Mouse (Mus musculus) ES-Bruce4 (cell line): ENCODE data around the gene Sdc1. TPM values are rescaled to one million over a fixed set of nuclear protein-coding genes. Genes with fewer than 3 reads are reported as not detected.

Experiments used
- H3K27ac ChIP-seq: 2 replicates; pipeline ENCODE4 v1.5.1; 2012; ENCODE audit warnings: low read length, inconsistent platforms; ENCODE audit not compliant: insufficient read depth
- H3K27me3 ChIP-seq: 2 replicates; pipeline ENCODE4 v1.6.1; 2012; ENCODE audit warnings: mild to moderate bottlenecking, low read length, inconsistent platforms; ENCODE audit not compliant: control insufficient read depth, poor library complexity, insufficient read depth, severe bottlenecking
- H3K36me3 ChIP-seq: 2 replicates; pipeline ENCODE4 v1.6.1; 2012; ENCODE audit warnings: inconsistent platforms, mild to moderate bottlenecking, low read length, moderate library complexity; ENCODE audit not compliant: control insufficient read depth, poor library complexity, insufficient read depth, severe bottlenecking
- H3K4me1 ChIP-seq: one replicate; pipeline ENCODE4 v1.8.1; 2011; ENCODE audit warnings: low read length; ENCODE audit not compliant: control insufficient read depth, insufficient read depth
- H3K4me3 ChIP-seq: 2 replicates; pipeline ENCODE4 v1.5.1; 2011; ENCODE audit warnings: low read depth, mild to moderate bottlenecking, low read length
- H3K9ac ChIP-seq: 2 replicates; pipeline ENCODE4 v1.6.1; 2012; ENCODE audit warnings: low read depth, mild to moderate bottlenecking, inconsistent platforms; ENCODE audit not compliant: poor library complexity, severe bottlenecking
- H3K9me3 ChIP-seq: replicated peaks from 2 replicates; pipeline ENCODE4 v1.6.1; 2012; ENCODE audit warnings: mild to moderate bottlenecking, low read length, inconsistent platforms; ENCODE audit not compliant: control insufficient read depth, poor library complexity, insufficient read depth, severe bottlenecking
- CTCF ChIP-seq: IDR thresholded peaks from one replicate; pipeline ENCODE4 v1.8.1; 2011; ENCODE audit warnings: low read depth, low read length
- EP300 ChIP-seq: IDR thresholded peaks from 2 replicates; pipeline ENCODE4 v1.6.1; 2011; ENCODE audit warnings: low read depth, low read length; ENCODE audit not compliant: insufficient read depth
- POLR2A ChIP-seq: IDR thresholded peaks from one replicate; pipeline ENCODE4 v1.8.1; 2011; ENCODE audit warnings: low read length; ENCODE audit not compliant: insufficient read depth
- polyA plus RNA-seq: library from polyadenylated mRNA; stranded (reverse); fragments of >200 nt; gene quantifications from 2 replicates; pipeline ENCODE4 v1.2.4, GENCODE M21; 2011; ENCODE audit warnings: low read depth; ENCODE audit not compliant: missing spikeins, insufficient read depth, insufficient read length

Sdc1 gene
- polyA plus RNA-seq, 1 experiment = 41.8 TPM

GRCm38 (mm10) chr12:8778106-8778505 is 7.0 kb downstream of the Sdc1 start:
- Histone ChIP-seq H3K4me1 (peaks cover 4% of the 10 kb centered on the region), H3K4me3 (no peak overlapping the region), H3K9ac (no peak overlapping the region), H3K27ac (no peak overlapping the region), H3K9me3 (no peaks in the 10 kb centered on the region), H3K27me3 (no peaks in the 10 kb centered on the region), H3K36me3 (no peaks in the 10 kb centered on the region)
- TF ChIP-seq POLR2A = no peak
- no peak for TF ChIP-seq EP300
- TF ChIP-seq CTCF = no peak

DNA sequence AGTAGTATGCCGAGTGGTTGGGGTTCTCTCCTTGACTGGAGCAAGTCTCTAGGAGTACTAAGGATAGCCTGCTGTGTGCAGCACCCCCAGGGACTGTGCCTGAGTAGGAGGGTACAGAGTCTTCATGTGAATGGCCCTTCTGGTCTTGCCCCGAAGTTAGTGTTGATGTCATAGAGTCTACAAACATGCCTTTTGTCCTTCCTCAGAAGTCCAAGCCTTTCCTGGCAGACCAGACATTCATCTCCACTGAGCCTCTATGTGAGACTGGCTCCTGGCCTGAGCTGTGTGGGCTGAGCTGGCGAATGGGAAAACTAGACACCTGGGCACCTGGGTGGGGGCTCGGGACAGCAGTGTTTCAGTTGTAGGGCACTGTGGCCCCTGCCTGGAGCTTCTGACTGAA is 8.7 kb downstream of the Sdc1 start:
- Histone ChIP-seq H3K9ac (no peak overlapping the region), H3K9me3 (no peaks in the 10 kb centered on the region), H3K36me3 (no peaks in the 10 kb centered on the region), H3K4me3 (no peak overlapping the region), H3K27me3 (no peaks in the 10 kb centered on the region), H3K27ac (no peak overlapping the region), H3K4me1 (peaks cover 4% of the 10 kb centered on the region)
- TF ChIP-seq EP300 = no peak
- TF ChIP-seq POLR2A = no peak
- TF ChIP-seq CTCF = no peak

GRCm38 (mm10) chr12:8781121-8781520 is 10.0 kb downstream of the Sdc1 start:
- H3K36me3 ChIP-seq = no peaks in the 10 kb centered on the region
- TF ChIP-seq POLR2A (no peak), EP300 (no peak), CTCF (no peak)
- H3K9me3 ChIP-seq = no peaks in the 10 kb centered on the region
- H3K27ac ChIP-seq = no peak overlapping the region
- peaks cover 4% of the 10 kb centered on the region for H3K4me1 ChIP-seq
- no peaks in the 10 kb centered on the region for H3K27me3 ChIP-seq
- H3K9ac ChIP-seq = no peak overlapping the region
- no peak overlapping the region for H3K4me3 ChIP-seq

GRCm38 (mm10) chr12:8781681-8782378 is 10.7 kb downstream of the Sdc1 start:
- Histone ChIP-seq H3K27me3 (no peaks in the 10 kb centered on the region), H3K9me3 (no peaks in the 10 kb centered on the region), H3K27ac (no peak overlapping the region), H3K9ac (no peak overlapping the region), H3K4me1 (peaks cover 4% of the 10 kb centered on the region), H3K4me3 (no peak overlapping the region), H3K36me3 (no peaks in the 10 kb centered on the region)
- TF ChIP-seq POLR2A (no peak), EP300 (no peak)

DNA sequence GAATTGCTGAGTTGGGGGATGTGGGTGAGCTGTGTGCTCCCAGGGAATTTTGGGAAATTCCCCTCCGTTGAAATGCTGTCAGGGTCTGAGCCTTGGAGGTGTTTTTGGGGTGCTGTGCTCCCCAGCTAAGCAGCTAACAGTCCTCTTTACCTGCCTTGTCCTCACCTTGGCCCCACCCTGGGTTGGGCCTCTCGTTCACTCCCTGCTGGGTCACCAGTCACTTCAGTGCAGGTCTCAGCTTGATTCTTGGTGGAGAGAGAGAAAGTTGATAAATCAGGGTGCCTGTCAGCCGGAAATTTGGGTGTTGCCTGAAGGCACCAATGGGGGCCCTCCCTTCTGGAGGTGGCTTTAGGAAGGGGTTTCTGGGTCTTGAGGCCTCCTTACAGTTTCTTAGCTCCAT is 11.4 kb downstream of the Sdc1 start:
- no peak overlapping the region for H3K4me3 ChIP-seq
- H3K36me3 ChIP-seq = no peaks in the 10 kb centered on the region
- no peak for TF ChIP-seq EP300
- no peak for TF ChIP-seq POLR2A
- no peak for TF ChIP-seq CTCF
- H3K4me1 ChIP-seq = peaks cover 4% of the 10 kb centered on the region
- H3K9me3 ChIP-seq = no peaks in the 10 kb centered on the region
- H3K27me3 ChIP-seq = no peaks in the 10 kb centered on the region
- H3K27ac ChIP-seq = no peak overlapping the region
- no peak overlapping the region for H3K9ac ChIP-seq

- H3K36me3 ChIP-seq = no peaks in the 10 kb centered on the region
- no peak for TF ChIP-seq POLR2A
- TF ChIP-seq CTCF = no peak
- TF ChIP-seq EP300 = no peak
- no peak overlapping the region for H3K4me3 ChIP-seq
- H3K9ac ChIP-seq = no peak overlapping the region
- H3K27me3 ChIP-seq = no peaks in the 10 kb centered on the region
- H3K9me3 ChIP-seq = no peaks in the 10 kb centered on the region
- H3K27ac ChIP-seq = no peak overlapping the region
- peaks cover 4% of the 10 kb centered on the region for H3K4me1 ChIP-seq
Observed at GRCm38 (mm10) chr12:8784189-8784588, 13.1 kb downstream of the Sdc1 start.
